Comparison of ENCODE assay signal across 8 mouse cellular contexts in the genomic region with DNA sequence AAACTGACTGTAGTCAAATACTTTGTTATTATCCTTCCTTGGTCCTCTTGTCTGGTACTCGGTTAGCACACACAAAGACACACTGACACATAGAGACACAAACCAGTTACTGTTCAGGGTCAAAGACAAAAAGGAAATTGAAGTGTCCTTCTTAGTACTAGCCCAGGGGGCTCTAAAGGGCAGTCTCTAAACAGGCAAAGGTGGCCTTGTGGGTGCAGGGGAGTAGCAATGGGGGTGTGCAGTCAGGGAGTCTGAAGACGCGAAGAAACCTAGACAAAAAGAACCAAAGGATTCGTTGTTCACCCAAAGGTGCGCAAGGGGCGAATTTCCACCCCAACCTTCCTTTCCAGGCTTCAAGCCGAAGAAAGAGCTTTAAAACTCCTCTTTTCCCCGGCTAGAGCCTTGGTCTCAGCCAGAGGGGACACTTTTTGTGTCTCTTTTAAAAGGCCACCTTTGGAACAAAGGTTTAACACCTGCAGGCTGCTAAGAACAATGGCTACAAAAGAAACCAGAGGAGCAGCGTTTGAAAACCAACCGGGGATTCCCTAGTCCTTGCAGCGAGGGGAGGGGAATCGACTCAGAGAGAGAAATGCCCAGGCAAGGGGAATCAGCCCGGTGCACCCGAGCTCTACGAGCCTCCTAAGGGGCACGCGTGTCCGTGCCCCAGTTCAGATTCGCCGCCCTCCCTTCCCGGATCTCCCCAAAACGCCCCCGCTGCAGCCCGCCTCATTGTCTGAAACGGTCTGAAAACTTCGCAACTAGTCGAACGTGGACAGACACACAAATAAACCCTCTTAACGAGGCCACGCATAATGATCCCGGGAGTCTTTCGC. TPM values are rescaled to one million over a fixed set of nuclear protein-coding genes. Genes with fewer than 3 reads are reported as not detected.
DNase-seq lines count a peak whose midpoint lies in the region; ATAC-seq lines count a peak whose summit lies in the region.

No protein-coding gene starts in this region.

- WGBS in heart, embryonic 12.5 days = under 1% methylated on average over 32 of the region's 32 CpGs

- peaks cover 65% of the 10 kb centered on the region for H3K27me3 ChIP-seq in megakaryocyte, embryonic 14.5 days (replicated peaks)
- H3K27me3 ChIP-seq in heart, embryonic 12.5 days (replicated peaks) = no peaks in the 10 kb centered on the region

- peak overlapping the region; percentile 70 for H3K4me2 ChIP-seq in heart, embryonic 12.5 days

- peak overlapping the region; percentile 98 for H3K9ac ChIP-seq in heart, embryonic 12.5 days

- peak overlapping the region; percentile 93 for H3K4me3 ChIP-seq in megakaryocyte, embryonic 14.5 days (replicated peaks)
- H3K4me3 ChIP-seq in heart, embryonic 12.5 days = peak overlapping the region; percentile 79

- peaks cover 47% of the 10 kb centered on the region for H3K4me1 ChIP-seq in megakaryocyte, embryonic 14.5 days
- H3K4me1 ChIP-seq in heart, embryonic 12.5 days (replicated peaks) = peaks cover 33% of the 10 kb centered on the region

- peaks cover 3% of the 10 kb centered on the region for H3K36me3 ChIP-seq in megakaryocyte, embryonic 14.5 days (replicated peaks; ENCODE audit: low read length)
- H3K36me3 ChIP-seq in heart, embryonic 12.5 days = peaks cover 5% of the 10 kb centered on the region

- DNase-seq in embryo, embryonic 10.5 days (ENCODE audit: low spot score) = peak; percentile 71
- DNase-seq in kidney, postnatal 10 days = peak; percentile 57
- peak; percentile 34 for DNase-seq in lung, postnatal 25 days (ENCODE audit: low spot score)
- peak; percentile 41 for DNase-seq in right cerebral cortex, postnatal 4 days

- ATAC-seq in megakaryocyte, adult 5-6 weeks (ENCODE audit: poor library complexity, severe bottlenecking) = no peak
- no peak for ATAC-seq in heart, embryonic 12.5 days (ENCODE audit: insufficient number of reproducible peaks, low FRiP score)
- ATAC-seq in megakaryocyte-erythroid progenitor cell, adult 5-6 weeks (replicated peaks; ENCODE audit: low FRiP score, low TSS enrichment, poor library complexity, severe bottlenecking) = no peak

- H3K27ac ChIP-seq in heart, embryonic 12.5 days (ENCODE audit: poor library complexity, severe bottlenecking) = peak overlapping the region; percentile 97

- no peaks in the 10 kb centered on the region for H3K9me3 ChIP-seq in megakaryocyte, embryonic 14.5 days
- H3K9me3 ChIP-seq in heart, embryonic 12.5 days (replicated peaks) = no peaks in the 10 kb centered on the region

RNA-seq across cellular contexts. Expression of a gene that starts 2.3 kb away (rescaled TPM):
- polyA plus RNA-seq in megakaryocyte, embryonic 14.5 days (2012; ENCODE audit: insufficient read depth, low replicate concordance) = 2.6 and 9.2 TPM in 2 replicates
- 0.96 and 1.0 TPM in 2 replicates for total RNA-seq in megakaryocyte, adult 5-6 weeks (2015)
- 0.33 and 0.57 TPM in 2 replicates for total RNA-seq in megakaryocyte, adult 5-6 weeks (2017)
- polyA plus RNA-seq in heart, embryonic 12.5 days (2016; fragmentation: Nextera tagmentation; extraction: Ambion mirVana) = 66.6 and 67.4 TPM in 2 replicates
- total RNA-seq in megakaryocyte-erythroid progenitor cell, adult 5-6 weeks (2014; fragmentation: Nextera tagmentation) = 55.7 and 71.0 TPM in 2 replicates
- total RNA-seq in megakaryocyte-erythroid progenitor cell, adult 5-6 weeks (2017) = 55.4 and 84.4 TPM in 2 replicates

Comparison
In these comparisons a context has a peak if more than half of its experiments do, and no peak if none do; other contexts are left out.
1. RNA of a gene that starts 2.3 kb away (total RNA-seq): 55.4 to 84.4 TPM in megakaryocyte-erythroid progenitor cell, adult 5-6 weeks; 0.33 to 1.0 TPM in megakaryocyte, adult 5-6 weeks; every median in the first group is over 10 times any median in the second.
2. Peak in every context shown above with its lines, with median percentiles within 50 percentile points of each other: DNase-seq.